Mouse (Mus musculus) kidney, embryonic 16.5 days (tissue): ENCODE measurements around the gene Pfkfb1. TPM values are rescaled to one million over a fixed set of nuclear protein-coding genes. Genes with fewer than 3 reads are reported as not detected.

ENCODE experiments used
- ATAC-seq: fragments of 200-750 bp; cut with Nextera tagmentation; 2 replicates; pipeline ENCODE4 v1.8.0; 2017; ENCODE audit warnings: moderate TSS enrichment; ENCODE audit not compliant: low FRiP score, low TSS enrichment
- H3K27ac ChIP-seq: fragments of 300-500 bp; sonication (generic); 2 replicates; pipeline ENCODE4 v1.5.1; 2014; ENCODE audit warnings: low read length
- H3K27me3 ChIP-seq: fragments of 300-500 bp; sonication (generic); 2 replicates; pipeline ENCODE4 v1.6.1; 2014; ENCODE audit warnings: low read length, control low read depth, mixed read lengths; ENCODE audit not compliant: insufficient read depth
- H3K36me3 ChIP-seq: fragments of 300-500 bp; sonication (generic); 2 replicates; pipeline ENCODE4 v1.6.1; 2014; ENCODE audit warnings: low read length, control low read depth, mixed read lengths; ENCODE audit not compliant: insufficient read depth
- H3K4me1 ChIP-seq: fragments of 300-500 bp; sonication (generic); 2 replicates; pipeline ENCODE4 v1.6.1; 2014; ENCODE audit warnings: low read length, control low read depth, mixed read lengths; ENCODE audit not compliant: insufficient read depth
- H3K4me2 ChIP-seq: fragments of 300-500 bp; sonication (generic); replicated peaks from 2 replicates; pipeline ENCODE4 v1.6.1; 2014; ENCODE audit warnings: low read depth, low read length
- H3K4me3 ChIP-seq: fragments of 300-500 bp; sonication (generic); 2 replicates; pipeline ENCODE4 v1.5.1; 2014; ENCODE audit warnings: mild to moderate bottlenecking, low read length
- H3K9ac ChIP-seq: fragments of 300-500 bp; sonication (generic); replicated peaks from 2 replicates; pipeline ENCODE4 v1.6.1; 2014; ENCODE audit warnings: low read length
- H3K9me3 ChIP-seq: fragments of 300-500 bp; sonication (generic); 2 replicates; pipeline ENCODE4 v1.6.1; 2016; ENCODE audit warnings: low read length, control low read depth
- WGBS: fragments of 180-500 bp; shearing (Covaris S2); extraction: QIAGEN DNeasy Blood & Tissue Kit; methylation state at CpG from one replicate; pipeline ENCODE4 v1.1.7; 2014; 5-methylcytosine and 5-hydroxymethylcytosine counted together
- polyA plus RNA-seq: library from polyadenylated mRNA; unstranded; fragments of >200 nt; fragmentation: Nextera tagmentation; extraction: Ambion mirVana; gene quantifications from 2 replicates; pipeline ENCODE4 v1.2.1, GENCODE M21; 2015

The Pfkfb1 gene
- polyA plus RNA-seq, 1 experiment from 2014 or later, result 5.2 TPM

DNA sequence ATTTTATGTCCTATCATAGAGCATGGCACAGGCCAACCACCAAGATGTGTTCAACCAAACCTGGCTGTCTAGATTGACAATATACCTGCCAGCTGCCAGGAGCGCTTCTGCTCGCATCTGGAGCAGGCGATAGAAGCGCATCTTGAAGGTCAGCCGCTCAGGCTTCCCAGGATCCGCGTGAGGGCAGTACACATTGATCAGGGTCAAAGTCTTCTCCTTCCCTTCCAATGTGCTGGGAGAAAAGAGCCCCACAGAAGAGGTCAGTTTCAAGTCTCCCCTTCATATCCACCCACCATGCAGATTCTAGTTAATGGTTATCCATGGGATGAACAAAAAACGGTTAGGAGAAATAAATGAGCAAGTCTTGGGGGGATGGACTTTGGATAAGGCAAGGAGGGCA lies 2.9 kb upstream of the Pfkfb1 start:
- Histone ChIP-seq H3K4me2 (no peak overlapping the region), H3K9me3 (no peaks in the 10 kb centered on the region), H3K4me3 (no peak overlapping the region), H3K4me1 (peaks cover 3% of the 10 kb centered on the region; the same call in 1 of the 2 replicates), H3K27ac (no peak overlapping the region), H3K9ac (no peak overlapping the region), H3K27me3 (peaks cover 5% of the 10 kb centered on the region; the same call in 1 of the 2 replicates), H3K36me3 (peaks cover 11% of the 10 kb centered on the region; the same call in 1 of the 2 replicates)
- no peak for ATAC-seq
- WGBS, result 87% methylated on average over 8 of the region's 8 CpGs

DNA sequence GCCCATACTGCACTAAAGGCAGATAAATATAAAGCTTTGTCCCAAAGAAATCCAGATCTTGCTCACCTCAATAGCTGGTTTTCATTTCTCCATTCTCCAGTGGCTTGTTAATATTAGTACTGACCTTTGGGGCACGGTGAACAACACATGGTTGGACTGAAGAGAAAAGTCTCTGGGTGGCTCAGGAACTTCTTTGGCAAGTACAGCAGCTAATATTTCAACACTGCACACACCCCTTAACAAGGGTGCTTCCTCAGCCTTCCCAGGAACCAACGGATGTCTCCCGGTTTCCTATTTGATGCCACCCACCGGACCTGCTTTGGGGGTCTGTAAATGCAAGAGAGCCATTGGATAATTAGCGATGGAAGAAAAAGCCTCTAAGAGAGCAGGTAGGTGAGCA lies 1.7 kb downstream of the Pfkfb1 start, which contains the start of gene Apex2:
Apex2 (minus strand) TSS at position 173 of the 400 bp plus-strand sequence.
- H3K9ac ChIP-seq, result no peak within 1 kb of the TSS
- peaks cover 14% of the 10 kb centered on the region; the same call in 1 of the 2 replicates for H3K27me3 ChIP-seq
- no peak for ATAC-seq
- peak within 1 kb of the TSS; percentile 63; the same call in 1 of the 2 replicates for H3K4me3 ChIP-seq
- 77% methylated on average over 5 of the region's 5 CpGs for WGBS
- no peaks in the 10 kb centered on the region for H3K9me3 ChIP-seq
- peaks cover 3% of the 10 kb centered on the region; the same call in 1 of the 2 replicates for H3K4me1 ChIP-seq
- H3K4me2 ChIP-seq, result peak within 1 kb of the TSS; percentile 60
- H3K36me3 ChIP-seq, result no peaks in the 10 kb centered on the region
- no peak within 1 kb of the TSS for H3K27ac ChIP-seq

DNA sequence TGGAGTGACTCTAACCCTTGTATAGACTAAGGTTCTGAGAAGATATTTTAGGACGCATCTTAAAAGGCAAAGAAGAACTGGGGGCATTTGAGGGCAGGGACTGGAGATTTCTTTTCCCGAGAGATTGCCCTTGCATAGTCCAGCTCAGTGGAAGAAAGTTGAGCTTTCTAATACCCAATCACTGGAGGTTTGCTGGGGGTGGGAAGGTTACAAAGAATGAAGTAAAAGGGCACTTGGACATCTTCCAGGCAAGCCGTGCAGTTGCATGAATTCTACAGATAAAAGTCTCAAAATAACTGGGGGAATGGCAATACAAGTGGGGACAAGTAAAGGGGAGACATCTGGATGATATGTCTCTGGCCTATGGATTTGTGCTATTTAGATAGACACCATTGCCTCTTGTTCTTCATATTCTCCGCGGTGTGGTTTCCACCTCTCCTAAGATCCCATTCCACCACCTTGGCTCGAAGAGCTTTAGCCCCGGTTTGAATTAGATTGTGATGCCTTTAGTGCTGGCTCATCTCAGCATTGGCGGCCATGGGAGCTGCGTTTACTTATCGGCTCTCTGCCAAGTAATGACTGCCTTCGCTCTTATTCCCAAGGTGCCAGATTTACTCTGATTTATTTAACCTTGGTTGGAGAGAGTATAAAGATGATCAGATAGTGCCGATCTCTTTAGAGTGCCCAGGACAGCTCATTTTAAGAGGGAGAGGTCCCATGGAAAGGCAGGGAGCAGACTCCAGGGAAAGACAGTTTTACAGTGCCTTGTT lies 5.4 kb downstream of the Pfkfb1 start:
- Histone ChIP-seq H3K9ac (no peak overlapping the region), H3K36me3 (no peaks in the 10 kb centered on the region), H3K4me2 (no peak overlapping the region), H3K27me3 (peaks cover 12% of the 10 kb centered on the region; the same call in 1 of the 2 replicates), H3K27ac (no peak overlapping the region), H3K4me3 (no peak overlapping the region), H3K9me3 (no peaks in the 10 kb centered on the region), H3K4me1 (peaks cover 3% of the 10 kb centered on the region; the same call in 1 of the 2 replicates)
- no peak for ATAC-seq
- WGBS, result 86% methylated on average over 12 of the region's 12 CpGs

DNA sequence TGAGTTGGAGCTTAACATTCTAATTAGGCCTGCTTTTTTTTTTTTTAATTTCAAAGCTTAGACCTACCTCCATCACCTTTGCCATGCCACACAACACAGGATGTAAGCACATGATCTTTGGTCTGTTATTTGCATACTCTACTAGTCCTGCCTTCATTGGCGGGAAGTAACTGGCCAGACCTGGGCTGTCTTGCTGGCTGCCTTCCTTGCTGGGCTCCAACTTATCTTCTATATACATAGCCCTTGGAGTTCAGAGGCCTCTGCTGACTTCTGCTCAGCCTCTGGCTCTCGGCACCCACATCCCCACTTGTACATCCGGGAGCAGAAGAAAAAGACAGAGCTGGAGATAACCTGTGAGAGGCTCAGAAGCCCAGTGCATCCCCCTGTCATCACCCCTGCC lies 6.1 kb downstream of the Pfkfb1 start:
- Histone ChIP-seq H3K4me2 (no peak overlapping the region), H3K4me3 (no peak overlapping the region), H3K4me1 (peaks cover under 1% of the 10 kb centered on the region; the same call in 1 of the 2 replicates), H3K27me3 (peaks cover 14% of the 10 kb centered on the region; the same call in 1 of the 2 replicates), H3K9ac (no peak overlapping the region), H3K27ac (no peak overlapping the region), H3K36me3 (no peaks in the 10 kb centered on the region), H3K9me3 (no peaks in the 10 kb centered on the region)
- no peak for ATAC-seq
- WGBS, result 96% methylated on average over 3 of the region's 3 CpGs

DNA sequence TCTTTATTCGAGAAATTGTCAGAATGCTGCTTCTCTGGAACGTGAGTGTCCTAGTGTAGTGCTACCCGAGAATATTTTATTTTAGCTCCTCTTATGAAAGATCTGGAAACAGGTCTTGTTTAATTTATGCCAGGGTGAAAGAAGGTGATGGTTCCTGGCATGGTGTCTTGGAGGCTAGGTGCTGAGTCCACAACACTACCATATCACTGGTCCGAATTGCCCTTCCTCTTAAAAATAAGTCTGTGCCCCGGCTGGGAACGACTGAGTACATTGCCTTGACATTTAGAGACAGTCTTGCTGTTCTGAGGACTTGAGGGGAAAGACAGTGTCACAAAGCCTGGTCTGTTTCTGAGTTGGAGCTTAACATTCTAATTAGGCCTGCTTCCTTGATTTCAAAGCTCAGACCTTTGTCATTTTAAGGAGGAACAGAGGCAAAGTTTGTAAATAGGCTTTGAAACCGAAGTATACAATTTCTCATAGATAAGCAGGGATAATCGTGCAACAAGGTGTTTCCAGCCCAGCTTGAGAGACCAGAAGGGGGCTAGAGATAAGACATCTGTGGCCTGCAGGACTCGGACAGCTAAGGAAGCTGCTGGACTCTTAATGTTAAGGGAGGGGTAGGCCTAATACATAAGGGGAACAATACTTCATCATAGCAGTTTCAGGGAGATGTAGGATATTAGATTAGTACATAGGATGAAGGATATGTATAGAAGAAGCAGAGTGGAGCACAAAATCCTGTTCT lies 7.2 kb downstream of the Pfkfb1 start:
- Histone ChIP-seq H3K4me3 (no peak overlapping the region), H3K27me3 (peaks cover 14% of the 10 kb centered on the region; the same call in 1 of the 2 replicates), H3K27ac (no peak overlapping the region), H3K9me3 (no peaks in the 10 kb centered on the region), H3K4me2 (no peak overlapping the region), H3K9ac (no peak overlapping the region), H3K36me3 (no peaks in the 10 kb centered on the region), H3K4me1 (no peaks in the 10 kb centered on the region)
- no peak for ATAC-seq
- WGBS, result 83% methylated on average over 9 of the region's 9 CpGs

DNA sequence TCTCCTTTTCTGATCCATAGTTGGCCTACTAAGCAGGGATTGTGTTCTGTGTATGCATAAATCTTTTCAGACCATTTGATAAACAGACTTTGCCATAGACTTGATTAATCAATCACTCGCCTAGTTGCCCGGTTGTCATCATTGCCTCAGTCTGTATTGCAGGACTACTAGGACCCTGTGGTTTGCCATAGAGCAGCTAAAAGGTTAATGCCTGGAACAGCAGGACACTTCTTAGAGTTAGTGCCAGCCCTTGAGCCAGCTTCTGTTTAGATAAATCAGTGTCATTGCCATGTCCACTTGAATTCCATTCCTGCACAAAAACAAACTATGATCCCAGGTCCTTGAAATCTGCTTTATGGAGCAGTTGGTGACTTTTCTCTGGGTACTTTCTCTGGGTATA lies 10.9 kb downstream of the Pfkfb1 start:
- peaks cover 9% of the 10 kb centered on the region; the same call in 1 of the 2 replicates for H3K27me3 ChIP-seq
- H3K9me3 ChIP-seq, result no peaks in the 10 kb centered on the region
- ATAC-seq, result no peak
- no peak overlapping the region for H3K9ac ChIP-seq
- no peaks in the 10 kb centered on the region for H3K4me1 ChIP-seq
- H3K27ac ChIP-seq, result no peak overlapping the region
- no peak overlapping the region for H3K4me3 ChIP-seq
- WGBS, result 91% methylated on average over 2 of the region's 2 CpGs
- H3K36me3 ChIP-seq, result no peaks in the 10 kb centered on the region
- H3K4me2 ChIP-seq, result no peak overlapping the region

DNA sequence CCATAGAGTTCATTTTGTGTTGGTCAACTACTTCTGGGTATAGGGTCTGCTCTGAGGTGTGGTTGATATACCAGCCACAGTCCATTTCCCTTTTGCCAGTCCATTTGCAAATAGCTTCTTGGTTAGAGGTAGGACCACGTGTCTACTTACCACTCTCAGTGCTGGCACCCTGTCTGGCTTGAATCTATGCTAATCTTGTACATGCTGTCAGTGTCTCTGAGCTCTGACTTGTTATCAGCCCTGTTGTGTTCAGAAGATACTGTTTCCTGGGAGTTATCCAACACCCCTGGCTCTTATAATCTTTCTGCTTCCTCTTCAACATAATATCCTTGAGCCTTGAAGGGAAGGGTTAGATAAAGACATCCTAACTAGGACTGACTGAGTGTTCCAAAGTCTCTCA lies 48.4 kb downstream of the Pfkfb1 start:
- no peak overlapping the region for H3K27ac ChIP-seq
- H3K27me3 ChIP-seq, result peaks cover 3% of the 10 kb centered on the region; the same call in 1 of the 2 replicates
- H3K4me1 ChIP-seq, result no peaks in the 10 kb centered on the region
- H3K36me3 ChIP-seq, result no peaks in the 10 kb centered on the region
- ATAC-seq, result no peak
- no peak overlapping the region for H3K9ac ChIP-seq
- H3K9me3 ChIP-seq, result no peaks in the 10 kb centered on the region
- no peak overlapping the region for H3K4me2 ChIP-seq
- no peak overlapping the region for H3K4me3 ChIP-seq
- WGBS, result 68% methylated on average over 1 of the region's 1 CpGs

DNA sequence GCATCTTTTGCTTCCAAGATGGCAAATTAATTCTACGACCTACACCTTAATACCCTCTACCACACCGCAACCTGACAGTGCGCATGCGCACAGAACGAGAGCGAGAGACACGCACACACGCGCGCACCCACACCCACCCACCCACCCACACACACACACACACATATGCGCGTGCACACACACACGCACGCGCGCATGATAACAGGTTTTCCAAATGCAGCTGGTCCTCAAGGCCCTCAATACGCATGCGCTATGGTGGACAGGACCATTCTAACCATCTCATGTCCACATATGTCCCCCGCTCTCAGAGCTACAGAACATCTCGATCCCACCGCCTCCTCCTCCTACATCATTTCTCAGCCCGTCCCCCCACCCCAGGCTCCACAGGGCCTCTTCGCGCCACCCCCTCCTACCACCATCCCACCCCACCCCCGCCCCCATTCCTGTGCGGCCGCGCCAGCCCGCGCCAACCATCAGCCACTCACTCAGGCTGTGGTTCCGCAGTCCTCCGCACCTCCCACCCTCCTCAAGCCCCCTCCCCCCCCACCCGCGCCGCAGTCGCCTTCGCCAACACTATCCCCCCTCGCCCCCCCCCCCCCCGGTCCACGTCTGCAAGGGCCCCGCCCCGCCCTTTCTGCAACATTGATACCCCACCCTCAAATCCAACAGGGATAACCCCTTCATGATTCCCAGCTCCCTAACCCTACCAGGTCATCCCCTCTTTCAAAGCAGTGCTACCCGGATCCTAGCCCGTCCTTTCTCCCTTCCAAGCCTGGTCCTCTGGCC lies 68.3 kb downstream of the Pfkfb1 start:
- peaks cover 15% of the 10 kb centered on the region; the same call in 1 of the 2 replicates for H3K27me3 ChIP-seq
- peak overlapping the region; percentile 67 for H3K9ac ChIP-seq
- H3K27ac ChIP-seq, result no peak overlapping the region
- 49% methylated on average over 28 of the region's 44 CpGs for WGBS
- peak; percentile 73 for ATAC-seq
- peak overlapping the region; percentile 59 for H3K4me2 ChIP-seq
- H3K4me3 ChIP-seq, result peak overlapping the region; percentile 57
- 0 out of 2 replicates have a peak, but pooled peaks cover 4% of the 10 kb centered on the region for H3K36me3 ChIP-seq
- H3K9me3 ChIP-seq, result no peaks in the 10 kb centered on the region
- no peaks in the 10 kb centered on the region for H3K4me1 ChIP-seq
